Mouse (Mus musculus) heart, adult 2 months (tissue): ENCODE results near the gene Tnfrsf13c.

ENCODE experiments used
- CTCF ChIP-seq: fragments of 200-600 bp; IDR thresholded peaks from 2 replicates; pipeline ENCODE4 v1.8.1; 2022; ENCODE audit warnings: antibody characterized with exemption, mild to moderate bottlenecking, moderate library complexity
- EP300 ChIP-seq: fragments of 200-500 bp; IDR thresholded peaks from 2 replicates; pipeline ENCODE4 v1.6.1; 2011; ENCODE audit warnings: low read depth, low read length, control low read depth; ENCODE audit not compliant: insufficient read depth
- POLR2A ChIP-seq: fragments of 200-500 bp; IDR thresholded peaks from 2 replicates; pipeline ENCODE4 v1.6.1; 2011; ENCODE audit warnings: mild to moderate bottlenecking, low read depth, low read length, control low read depth; ENCODE audit not compliant: insufficient read depth

- no peak for TF ChIP-seq CTCF
- TF ChIP-seq POLR2A: no peak
- no peak for TF ChIP-seq EP300
Measured at GRCm38 (mm10) chr15:82202086-82202485, 22.1 kb downstream of the Tnfrsf13c start.
